Mouse (Mus musculus) heart, embryonic 13.5 days (tissue): ENCODE measurements around the gene Slc17a5. TPM values are rescaled to one million over a fixed set of nuclear protein-coding genes. Genes with fewer than 3 reads are reported as not detected.
A peak's percentile ranks its signal among the peaks of the same experiment; 100 is the strongest.

Source experiments
- ATAC-seq: fragments of 200-750 bp; cut with Nextera tagmentation; 2 replicates; pipeline ENCODE4 v1.8.0; 2017; ENCODE audit warnings: moderate TSS enrichment; ENCODE audit not compliant: insufficient number of reproducible peaks, low FRiP score, low TSS enrichment; ENCODE audit errors: extremely low read depth
- H3K27ac ChIP-seq: fragments of 300-500 bp; sonication (generic); replicated peaks from 2 replicates; pipeline ENCODE4 v1.5.1; 2015; ENCODE audit warnings: moderate library complexity, mild to moderate bottlenecking, inconsistent platforms
- H3K27me3 ChIP-seq: fragments of 300-500 bp; sonication (generic); replicated peaks from 2 replicates; pipeline ENCODE4 v1.6.1; 2015; ENCODE audit warnings: mild to moderate bottlenecking, inconsistent platforms
- H3K36me3 ChIP-seq: fragments of 300-500 bp; sonication (generic); 2 replicates; pipeline ENCODE4 v1.6.1; 2015; ENCODE audit warnings: mild to moderate bottlenecking, inconsistent platforms
- H3K4me1 ChIP-seq: fragments of 300-500 bp; sonication (generic); 2 replicates; pipeline ENCODE4 v1.6.1; 2015; ENCODE audit warnings: inconsistent platforms
- H3K4me2 ChIP-seq: fragments of 300-500 bp; sonication (generic); 2 replicates; pipeline ENCODE4 v1.6.1; 2015; ENCODE audit warnings: inconsistent platforms, mild to moderate bottlenecking, moderate library complexity
- H3K4me3 ChIP-seq: fragments of 300-500 bp; sonication (generic); 2 replicates; pipeline ENCODE4 v1.5.1; 2015; ENCODE audit warnings: moderate library complexity, mild to moderate bottlenecking, inconsistent platforms
- H3K9ac ChIP-seq: fragments of 300-500 bp; sonication (generic); 2 replicates; pipeline ENCODE4 v1.6.1; 2015; ENCODE audit warnings: inconsistent platforms, mild to moderate bottlenecking, moderate library complexity
- H3K9me3 ChIP-seq: fragments of 300-500 bp; sonication (generic); 2 replicates; pipeline ENCODE4 v1.6.1; 2016; ENCODE audit warnings: inconsistent platforms
- WGBS: fragments of 180-500 bp; shearing (Covaris S2); methylation state at CpG from one replicate; pipeline ENCODE4 v1.1.7; 2015; ENCODE audit warnings: mixed read lengths; 5-methylcytosine and 5-hydroxymethylcytosine counted together
- polyA plus RNA-seq: library from polyadenylated mRNA; unstranded; fragments of >200 nt; fragmentation: Nextera tagmentation; extraction: Ambion mirVana; gene quantifications from 2 replicates; pipeline ENCODE4 v1.2.1, GENCODE M21; 2015

Gene Slc17a5
- polyA plus RNA-seq, 1 experiment from 2014 or later = 8.1 TPM

- Histone ChIP-seq H3K4me2 (no peak overlapping the region), H3K27me3 (no peaks in the 10 kb centered on the region), H3K9me3 (no peaks in the 10 kb centered on the region), H3K4me3 (no peak overlapping the region), H3K36me3 (no peaks in the 10 kb centered on the region), H3K4me1 (peaks cover 5% of the 10 kb centered on the region), H3K27ac (no peak overlapping the region), H3K9ac (no peak overlapping the region)
- 66% methylated on average over 8 of the region's 8 CpGs for WGBS
- ATAC-seq = no peak
These were observed 29.1 kb downstream of the Slc17a5 start for GRCm38 (mm10) chr9:78558586-78559214.

GRCm38 (mm10) chr9:78557041-78557440 is 30.8 kb downstream of the Slc17a5 start:
- Histone ChIP-seq H3K4me1 (peaks cover 5% of the 10 kb centered on the region), H3K36me3 (peaks cover 6% of the 10 kb centered on the region; the same call in 1 of the 2 replicates), H3K27ac (no peak overlapping the region), H3K4me3 (no peak overlapping the region), H3K9me3 (peaks cover 3% of the 10 kb centered on the region; the same call in 1 of the 2 replicates), H3K4me2 (no peak overlapping the region), H3K9ac (no peak overlapping the region), H3K27me3 (no peaks in the 10 kb centered on the region)
- no peak for ATAC-seq
- WGBS = 93% methylated on average over 1 of the region's 1 CpGs

- no peak for ATAC-seq
- Histone ChIP-seq H3K27me3 (no peaks in the 10 kb centered on the region), H3K4me2 (peak overlapping the region; percentile 36), H3K36me3 (peaks cover 9% of the 10 kb centered on the region; the same call in 1 of the 2 replicates), H3K4me1 (no peaks in the 10 kb centered on the region), H3K27ac (no peak overlapping the region), H3K9ac (no peak overlapping the region), H3K9me3 (peaks cover 3% of the 10 kb centered on the region; the same call in 1 of the 2 replicates), H3K4me3 (no peak overlapping the region)
- 39% methylated on average over 12 of the region's 12 CpGs for WGBS
These were observed 34.9 kb downstream of the Slc17a5 start for GRCm38 (mm10) chr9:78552984-78553383.

- 64% methylated on average over 4 of the region's 4 CpGs for WGBS
- no peak overlapping the region for H3K27ac ChIP-seq
- H3K4me2 ChIP-seq = no peak overlapping the region
- H3K4me1 ChIP-seq = no peaks in the 10 kb centered on the region
- no peaks in the 10 kb centered on the region for H3K27me3 ChIP-seq
- no peak for ATAC-seq
- H3K9ac ChIP-seq = no peak overlapping the region
- no peak overlapping the region for H3K4me3 ChIP-seq
- H3K36me3 ChIP-seq = peaks cover 9% of the 10 kb centered on the region; the same call in 1 of the 2 replicates
- H3K9me3 ChIP-seq = peaks cover 3% of the 10 kb centered on the region; the same call in 1 of the 2 replicates
These were observed 36.1 kb downstream of the Slc17a5 start for GRCm38 (mm10) chr9:78551761-78552160.

GRCm38 (mm10) chr9:78547742-78548141 is 40.1 kb downstream of the Slc17a5 start:
- no peak overlapping the region for H3K4me3 ChIP-seq
- ATAC-seq = no peak
- peaks cover 9% of the 10 kb centered on the region; the same call in 1 of the 2 replicates for H3K36me3 ChIP-seq
- 84% methylated on average over 12 of the region's 12 CpGs for WGBS
- no peak overlapping the region for H3K27ac ChIP-seq
- no peaks in the 10 kb centered on the region for H3K4me1 ChIP-seq
- H3K9ac ChIP-seq = no peak overlapping the region
- H3K9me3 ChIP-seq = peaks cover 3% of the 10 kb centered on the region; the same call in 1 of the 2 replicates
- H3K4me2 ChIP-seq = no peak overlapping the region
- no peaks in the 10 kb centered on the region for H3K27me3 ChIP-seq

GRCm38 (mm10) chr9:78546944-78547343 is 40.9 kb downstream of the Slc17a5 start:
- Histone ChIP-seq H3K4me2 (no peak overlapping the region), H3K4me3 (no peak overlapping the region), H3K4me1 (no peaks in the 10 kb centered on the region), H3K27ac (no peak overlapping the region), H3K27me3 (no peaks in the 10 kb centered on the region), H3K9me3 (no peaks in the 10 kb centered on the region), H3K36me3 (0 out of 2 replicates have a peak, but pooled peaks cover 3% of the 10 kb centered on the region), H3K9ac (no peak overlapping the region)
- WGBS = 51% methylated on average over 7 of the region's 7 CpGs
- ATAC-seq = no peak

GRCm38 (mm10) chr9:78541758-78542157 is 46.1 kb downstream of the Slc17a5 start:
- ATAC-seq = no peak

GRCm38 (mm10) chr9:78538421-78538820 is 49.4 kb downstream of the Slc17a5 start:
- Histone ChIP-seq H3K4me1 (peaks cover 20% of the 10 kb centered on the region), H3K27me3 (no peaks in the 10 kb centered on the region), H3K4me2 (peak overlapping the region; percentile 37), H3K27ac (peak overlapping the region; percentile 20), H3K9ac (peak overlapping the region; percentile 42; the same call in 1 of the 2 replicates), H3K9me3 (no peaks in the 10 kb centered on the region), H3K4me3 (no peak overlapping the region), H3K36me3 (no peaks in the 10 kb centered on the region)
- 32% methylated on average over 6 of the region's 6 CpGs for WGBS
- ATAC-seq = no peak

More at GRCm38 (mm10) chr9:78541758-78542157, 46.1 kb downstream of the Slc17a5 start:
- Histone ChIP-seq H3K4me3 (no peak overlapping the region), H3K4me2 (no peak overlapping the region), H3K27me3 (no peaks in the 10 kb centered on the region), H3K9me3 (no peaks in the 10 kb centered on the region), H3K36me3 (no peaks in the 10 kb centered on the region), H3K4me1 (peaks cover 18% of the 10 kb centered on the region), H3K9ac (no peak overlapping the region), H3K27ac (no peak overlapping the region)
- 94% methylated on average over 14 of the region's 14 CpGs for WGBS

- 58% methylated on average over 9 of the region's 9 CpGs for WGBS
These were observed 50.5 kb downstream of the Slc17a5 start for GRCm38 (mm10) chr9:78537154-78537873.

GRCm38 (mm10) chr9:78534606-78535005 is 53.2 kb downstream of the Slc17a5 start:
- peaks cover 34% of the 10 kb centered on the region for H3K4me1 ChIP-seq
- no peak overlapping the region for H3K27ac ChIP-seq
- H3K36me3 ChIP-seq = no peaks in the 10 kb centered on the region
- ATAC-seq = no peak
- no peak overlapping the region for H3K4me3 ChIP-seq
- H3K9ac ChIP-seq = no peak overlapping the region
- H3K9me3 ChIP-seq = no peaks in the 10 kb centered on the region
- H3K27me3 ChIP-seq = no peaks in the 10 kb centered on the region
- 84% methylated on average over 7 of the region's 7 CpGs for WGBS
- H3K4me2 ChIP-seq = no peak overlapping the region

More at GRCm38 (mm10) chr9:78537154-78537873, 50.5 kb downstream of the Slc17a5 start:
- Histone ChIP-seq H3K36me3 (no peaks in the 10 kb centered on the region), H3K27me3 (no peaks in the 10 kb centered on the region), H3K4me3 (no peak overlapping the region), H3K4me2 (peak overlapping the region; percentile 12; the same call in 1 of the 2 replicates), H3K27ac (no peak overlapping the region), H3K9ac (no peak overlapping the region), H3K9me3 (no peaks in the 10 kb centered on the region), H3K4me1 (peaks cover 25% of the 10 kb centered on the region)
- no peak for ATAC-seq

GRCm38 (mm10) chr9:78533296-78533935 is 54.4 kb downstream of the Slc17a5 start:
- Histone ChIP-seq H3K9ac (no peak overlapping the region), H3K4me3 (no peak overlapping the region), H3K4me2 (no peak overlapping the region), H3K4me1 (peaks cover 30% of the 10 kb centered on the region), H3K27ac (no peak overlapping the region), H3K9me3 (no peaks in the 10 kb centered on the region), H3K36me3 (no peaks in the 10 kb centered on the region), H3K27me3 (no peaks in the 10 kb centered on the region)
- 77% methylated on average over 18 of the region's 18 CpGs for WGBS
- no peak for ATAC-seq
